Mouse (Mus musculus) heart, adult 2 months (tissue): ENCODE data around the gene 4930404H24Rik. TPM values are rescaled to one million over a fixed set of nuclear protein-coding genes. Genes with fewer than 3 reads are reported as not detected.

ENCODE experiments used
- DNase-seq, 2 experiments: peaks; one replicate each; pipeline ENCODE4 v3.0.0; 2021
- H3K27ac ChIP-seq: fragments of 200-600 bp; 2 replicates; pipeline ENCODE4 v1.8.1; 2022
- H3K27me3 ChIP-seq: fragments of 200-500 bp; 2 replicates; pipeline ENCODE4 v1.6.1; 2012; ENCODE audit warnings: mild to moderate bottlenecking, low read length, inconsistent platforms, mixed read lengths; ENCODE audit not compliant: control insufficient read depth, insufficient read depth
- H3K36me3 ChIP-seq: fragments of 200-500 bp; 2 replicates; pipeline ENCODE4 v1.6.1; 2012; ENCODE audit warnings: low read length, inconsistent platforms; ENCODE audit not compliant: control insufficient read depth, insufficient read depth
- H3K4me1 ChIP-seq: fragments of 200-500 bp; 2 replicates; pipeline ENCODE4 v1.6.1; 2011; ENCODE audit warnings: low read length; ENCODE audit not compliant: control insufficient read depth, insufficient read depth
- H3K4me3 ChIP-seq: fragments of 200-600 bp; 2 replicates; pipeline ENCODE4 v1.8.1; 2022
- H3K79me2 ChIP-seq: fragments of 200-500 bp; replicated peaks from 2 replicates; pipeline ENCODE4 v1.6.1; 2012; ENCODE audit warnings: mild to moderate bottlenecking, inconsistent platforms, low read length, moderate library complexity, mixed read lengths; ENCODE audit not compliant: control insufficient read depth, insufficient read depth
- H3K9ac ChIP-seq: fragments of 200-500 bp; 2 replicates; pipeline ENCODE4 v1.6.1; 2012; ENCODE audit warnings: low read depth, mild to moderate bottlenecking, control low read depth, inconsistent platforms, low read length, mixed read lengths
- CTCF ChIP-seq: fragments of 200-600 bp; IDR thresholded peaks from 2 replicates; pipeline ENCODE4 v1.8.1; 2022; ENCODE audit warnings: antibody characterized with exemption, mild to moderate bottlenecking, moderate library complexity
- EP300 ChIP-seq: fragments of 200-500 bp; IDR thresholded peaks from 2 replicates; pipeline ENCODE4 v1.6.1; 2011; ENCODE audit warnings: low read depth, low read length, control low read depth; ENCODE audit not compliant: insufficient read depth
- POLR2A ChIP-seq: fragments of 200-500 bp; IDR thresholded peaks from 2 replicates; pipeline ENCODE4 v1.6.1; 2011; ENCODE audit warnings: mild to moderate bottlenecking, low read depth, low read length, control low read depth; ENCODE audit not compliant: insufficient read depth
- WGBS: fragments of 180-500 bp; shearing (Covaris S2); methylation state at CpG from one replicate; pipeline ENCODE4 v1.1.7; 2018; 5-methylcytosine and 5-hydroxymethylcytosine counted together
- intact Hi-C: fragments of 180-260 bp; cut with DNase I; formaldehyde crosslinking; loops from one replicate; pipeline ENCODE4 v1.15.1; 2025
- polyA plus RNA-seq: library from polyadenylated mRNA; depleted of rRNA; stranded (reverse); fragments of >200 nt; gene quantifications from 2 replicates; pipeline ENCODE4 v1.2.3, GENCODE M21; 2012
- total RNA-seq, 2 experiments: library from RNA; stranded (reverse); gene quantifications; 2 replicates each; pipeline ENCODE4 v1.2.3; 2021

Gene 4930404H24Rik
- total and polyA plus RNA-seq, 3 experiments = not detected

GRCm38 (mm10) chr2:153481861-153482120 lies 10.8 kb upstream of the 4930404H24Rik start:
- no peak for DNase-seq
- Histone ChIP-seq H3K27ac (no peak overlapping the region), H3K9ac (no peak overlapping the region), H3K4me1 (no peaks in the 10 kb centered on the region), H3K36me3 (no peaks in the 10 kb centered on the region), H3K79me2 (no peaks in the 10 kb centered on the region), H3K27me3 (no peaks in the 10 kb centered on the region), H3K4me3 (no peak overlapping the region)
- 66% methylated on average over 2 of the region's 2 CpGs for WGBS
- no peak for TF ChIP-seq EP300
- TF ChIP-seq POLR2A = no peak
- no peak for TF ChIP-seq CTCF
- intact Hi-C loops = no loop called here

- H3K4me3 ChIP-seq = no peak overlapping the region
- WGBS = 21% methylated on average over 20 of the region's 20 CpGs
- H3K9ac ChIP-seq = no peak overlapping the region
Observed at GRCm38 (mm10) chr2:153483118-153483983, 9.2 kb upstream of the 4930404H24Rik start.

GRCm38 (mm10) chr2:153484071-153484470 lies 8.5 kb upstream of the 4930404H24Rik start:
- intact Hi-C loops = no loop called here
- H3K27me3 ChIP-seq = no peaks in the 10 kb centered on the region
- no peaks in the 10 kb centered on the region for H3K36me3 ChIP-seq
- H3K27ac ChIP-seq = no peak overlapping the region
- H3K9ac ChIP-seq = no peak overlapping the region
- WGBS = 76% methylated on average over 4 of the region's 4 CpGs
- DNase-seq = no peak
- no peaks in the 10 kb centered on the region for H3K4me1 ChIP-seq
- H3K79me2 ChIP-seq = no peaks in the 10 kb centered on the region
- no peak for TF ChIP-seq POLR2A
- TF ChIP-seq CTCF = no peak
- H3K4me3 ChIP-seq = no peak overlapping the region

More at GRCm38 (mm10) chr2:153483118-153483983, 9.2 kb upstream of the 4930404H24Rik start:
- intact Hi-C loops = no loop called here
- no peaks in the 10 kb centered on the region for H3K27me3 ChIP-seq
- peak; percentile 33 to 56 for DNase-seq
- H3K36me3 ChIP-seq = no peaks in the 10 kb centered on the region
- no peak overlapping the region for H3K27ac ChIP-seq
- no peaks in the 10 kb centered on the region for H3K79me2 ChIP-seq
- no peaks in the 10 kb centered on the region for H3K4me1 ChIP-seq
- TF ChIP-seq POLR2A (no peak), EP300 (no peak), CTCF (no peak)

DNA sequence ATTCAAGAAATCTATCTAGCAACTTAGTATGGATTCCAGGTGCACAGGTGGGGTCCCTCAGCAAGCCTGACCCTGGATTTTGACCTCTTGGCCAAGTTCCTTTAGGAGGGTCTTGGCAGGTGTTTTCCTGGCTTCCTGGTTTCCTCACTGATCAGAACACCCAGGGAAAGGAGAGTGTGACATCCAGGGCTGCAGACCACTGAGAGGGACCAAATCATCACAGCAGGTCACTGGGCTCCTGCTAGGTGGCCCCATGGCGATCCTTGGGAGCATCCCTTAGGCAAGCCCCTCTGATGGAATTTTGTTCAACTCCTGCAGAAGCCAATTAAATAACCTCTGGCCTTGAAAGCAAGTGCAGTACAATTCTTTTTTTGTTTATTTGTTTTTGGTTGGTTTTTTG lies 2.5 kb upstream of the 4930404H24Rik start:
- no peak overlapping the region for H3K4me3 ChIP-seq
- intact Hi-C loops = loop anchor here (5.0 kb wide), 1 partner anchor 37 kb away; the partner anchor contains the start of gene Nol4l
- no peaks in the 10 kb centered on the region for H3K79me2 ChIP-seq
- peaks cover 2% of the 10 kb centered on the region; the same call in 1 of the 2 replicates for H3K4me1 ChIP-seq
- H3K36me3 ChIP-seq = no peaks in the 10 kb centered on the region
- no peaks in the 10 kb centered on the region for H3K27me3 ChIP-seq
- TF ChIP-seq POLR2A = no peak
- TF ChIP-seq CTCF = no peak
- TF ChIP-seq EP300 = no peak
- no peak overlapping the region for H3K27ac ChIP-seq
- no peak for DNase-seq
- 100% methylated on average over 1 of the region's 1 CpGs for WGBS
- no peak overlapping the region for H3K9ac ChIP-seq

GRCm38 (mm10) chr2:153490940-153491339 lies 1.6 kb upstream of the 4930404H24Rik start:
- intact Hi-C loops = loop anchor here (5.0 kb wide), 1 partner anchor 36 kb away; the partner anchor contains the start of gene Nol4l
- Histone ChIP-seq H3K4me1 (peaks cover 2% of the 10 kb centered on the region; the same call in 1 of the 2 replicates), H3K9ac (no peak overlapping the region), H3K79me2 (no peaks in the 10 kb centered on the region), H3K27me3 (no peaks in the 10 kb centered on the region), H3K27ac (no peak overlapping the region), H3K4me3 (no peak overlapping the region), H3K36me3 (no peaks in the 10 kb centered on the region)
- TF ChIP-seq EP300 (no peak), CTCF (no peak), POLR2A (no peak)
- WGBS = 50% methylated on average over 5 of the region's 5 CpGs
- DNase-seq = no peak

GRCm38 (mm10) chr2:153491512-153492178 lies 945 bp upstream of the 4930404H24Rik start:
- 37% methylated on average over 18 of the region's 18 CpGs for WGBS
- Histone ChIP-seq H3K4me1 (peaks cover 2% of the 10 kb centered on the region; the same call in 1 of the 2 replicates), H3K36me3 (no peaks in the 10 kb centered on the region), H3K27me3 (no peaks in the 10 kb centered on the region), H3K4me3 (peak overlapping the region; percentile 73), H3K9ac (peak overlapping the region; percentile 61), H3K79me2 (no peaks in the 10 kb centered on the region), H3K27ac (no peak overlapping the region)
- DNase-seq = no peak
- intact Hi-C loops = loop anchor here (5.0 kb wide), 1 partner anchor 36 kb away; the partner anchor contains the start of gene Nol4l
- TF ChIP-seq POLR2A (no peak), EP300 (no peak), CTCF (no peak)
